Mouse (Mus musculus): Measurements from ENCODE around the gene Maml2. TPM values are rescaled to one million over a fixed set of nuclear protein-coding genes. Genes with fewer than 3 reads are reported as not detected.
A peak's percentile ranks its signal among the peaks of the same experiment; 100 is the strongest.

Gene Maml2
- 5.5 and 6.6 TPM in 2 replicates for polyA plus RNA-seq (2012; rRNA removed)

- Histone ChIP-seq H3K4me1 (ENCODE audit: control insufficient read depth, insufficient read depth, low read length) (peaks cover 3% of the 10 kb centered on the region; the same call in 1 of the 2 replicates), H3K27ac (ENCODE audit: insufficient read depth, low read length) (peak within 1 kb of the TSS; percentile 80), H3K4me3 (ENCODE audit: insufficient read depth, low read length) (peak within 1 kb of the TSS; percentile 49)
- TF ChIP-seq POLR2A (IDR thresholded peaks at IDR 0.05; ENCODE audit: extremely low read depth, insufficient read depth, low read length) (0 out of 2 replicates have a peak, but pooled peaks have one; percentile 28), CTCF (IDR thresholded peaks at IDR 0.05; ENCODE audit: extremely low read depth, insufficient read depth, low read length) (no peak)
These were observed at the start of gene Maml2 for GRCm38 (mm10) chr9:13297668-13298512. Maml2 (plus strand) TSS chr9:13297957.

- TF ChIP-seq POLR2A (IDR thresholded peaks at IDR 0.05; ENCODE audit: extremely low read depth, insufficient read depth, low read length) (no peak), CTCF (IDR thresholded peaks at IDR 0.05; ENCODE audit: extremely low read depth, insufficient read depth, low read length) (no peak)
- Histone ChIP-seq H3K4me1 (ENCODE audit: control insufficient read depth, insufficient read depth, low read length) (peaks cover 2% of the 10 kb centered on the region; the same call in 1 of the 2 replicates), H3K4me3 (ENCODE audit: insufficient read depth, low read length) (no peak overlapping the region), H3K27ac (ENCODE audit: insufficient read depth, low read length) (no peak overlapping the region)
These were observed 49.7 kb upstream of the Maml2 start for GRCm38 (mm10) chr9:13248104-13248503.

- no peak overlapping the region for H3K27ac ChIP-seq (ENCODE audit: insufficient read depth, low read length)
These were observed 46.5 kb upstream of the Maml2 start for GRCm38 (mm10) chr9:13251251-13251650.

GRCm38 (mm10) chr9:13256726-13257125, 41.0 kb upstream of the Maml2 start:
- H3K4me3 ChIP-seq (ENCODE audit: insufficient read depth, low read length), result no peak overlapping the region
- TF ChIP-seq CTCF (IDR thresholded peaks at IDR 0.05; ENCODE audit: extremely low read depth, insufficient read depth, low read length) (no peak), POLR2A (IDR thresholded peaks at IDR 0.05; ENCODE audit: extremely low read depth, insufficient read depth, low read length) (no peak)
- no peak overlapping the region for H3K27ac ChIP-seq (ENCODE audit: insufficient read depth, low read length)

More at GRCm38 (mm10) chr9:13251251-13251650, 46.5 kb upstream of the Maml2 start:
- TF ChIP-seq CTCF (IDR thresholded peaks at IDR 0.05; ENCODE audit: extremely low read depth, insufficient read depth, low read length) (no peak), POLR2A (IDR thresholded peaks at IDR 0.05; ENCODE audit: extremely low read depth, insufficient read depth, low read length) (no peak)
- no peak overlapping the region for H3K4me3 ChIP-seq (ENCODE audit: insufficient read depth, low read length)
- peaks cover 2% of the 10 kb centered on the region; the same call in 1 of the 2 replicates for H3K4me1 ChIP-seq (ENCODE audit: control insufficient read depth, insufficient read depth, low read length)

GRCm38 (mm10) chr9:13258173-13258572, 39.6 kb upstream of the Maml2 start:
- Histone ChIP-seq H3K27ac (ENCODE audit: insufficient read depth, low read length) (no peak overlapping the region), H3K4me1 (ENCODE audit: control insufficient read depth, insufficient read depth, low read length) (no peaks in the 10 kb centered on the region), H3K4me3 (ENCODE audit: insufficient read depth, low read length) (no peak overlapping the region)
- TF ChIP-seq CTCF (IDR thresholded peaks at IDR 0.05; ENCODE audit: extremely low read depth, insufficient read depth, low read length) (no peak), POLR2A (IDR thresholded peaks at IDR 0.05; ENCODE audit: extremely low read depth, insufficient read depth, low read length) (no peak)

More at GRCm38 (mm10) chr9:13256726-13257125, 41.0 kb upstream of the Maml2 start:
- no peaks in the 10 kb centered on the region for H3K4me1 ChIP-seq (ENCODE audit: control insufficient read depth, insufficient read depth, low read length)

- H3K27ac ChIP-seq (ENCODE audit: insufficient read depth, low read length), result no peak overlapping the region
- no peaks in the 10 kb centered on the region for H3K4me1 ChIP-seq (ENCODE audit: control insufficient read depth, insufficient read depth, low read length)
- H3K4me3 ChIP-seq (ENCODE audit: insufficient read depth, low read length), result no peak overlapping the region
- no peak for TF ChIP-seq POLR2A (IDR thresholded peaks at IDR 0.05; ENCODE audit: extremely low read depth, insufficient read depth, low read length)
- TF ChIP-seq CTCF (IDR thresholded peaks at IDR 0.05; ENCODE audit: extremely low read depth, insufficient read depth, low read length), result no peak
These were observed 36.8 kb upstream of the Maml2 start for GRCm38 (mm10) chr9:13260980-13261379.

- Histone ChIP-seq H3K4me1 (ENCODE audit: control insufficient read depth, insufficient read depth, low read length) (no peaks in the 10 kb centered on the region), H3K4me3 (ENCODE audit: insufficient read depth, low read length) (no peak overlapping the region)
- TF ChIP-seq POLR2A (IDR thresholded peaks at IDR 0.05; ENCODE audit: extremely low read depth, insufficient read depth, low read length), result no peak
- TF ChIP-seq CTCF (IDR thresholded peaks at IDR 0.05; ENCODE audit: extremely low read depth, insufficient read depth, low read length), result no peak
These were observed 24.5 kb upstream of the Maml2 start for GRCm38 (mm10) chr9:13273219-13273618.

GRCm38 (mm10) chr9:13287482-13287881, 10.3 kb upstream of the Maml2 start:
- Histone ChIP-seq H3K27ac (ENCODE audit: insufficient read depth, low read length) (no peak overlapping the region), H3K4me1 (ENCODE audit: control insufficient read depth, insufficient read depth, low read length) (no peaks in the 10 kb centered on the region), H3K4me3 (ENCODE audit: insufficient read depth, low read length) (no peak overlapping the region)
- TF ChIP-seq CTCF (IDR thresholded peaks at IDR 0.05; ENCODE audit: extremely low read depth, insufficient read depth, low read length) (no peak), POLR2A (IDR thresholded peaks at IDR 0.05; ENCODE audit: extremely low read depth, insufficient read depth, low read length) (no peak)

More at GRCm38 (mm10) chr9:13273219-13273618, 24.5 kb upstream of the Maml2 start:
- no peak overlapping the region for H3K27ac ChIP-seq (ENCODE audit: insufficient read depth, low read length)

- peak overlapping the region; percentile 49 for H3K4me3 ChIP-seq (ENCODE audit: insufficient read depth, low read length)
- TF ChIP-seq CTCF (IDR thresholded peaks at IDR 0.05; ENCODE audit: extremely low read depth, insufficient read depth, low read length) (peak; percentile 36; the same call in 1 of the 2 replicates), POLR2A (IDR thresholded peaks at IDR 0.05; ENCODE audit: extremely low read depth, insufficient read depth, low read length) (0 out of 2 replicates have a peak, but pooled peaks have one; percentile 33)
These were observed 1.3 kb upstream of the Maml2 start for GRCm38 (mm10) chr9:13296274-13297121.

More at GRCm38 (mm10) chr9:13296274-13297121, 1.3 kb upstream of the Maml2 start:
- peaks cover 3% of the 10 kb centered on the region; the same call in 1 of the 2 replicates for H3K4me1 ChIP-seq (ENCODE audit: control insufficient read depth, insufficient read depth, low read length)
- peak overlapping the region; percentile 80; the same call in 1 of the 2 replicates for H3K27ac ChIP-seq (ENCODE audit: insufficient read depth, low read length)

Measured in cortical plate, adult 2 months (tissue).